Mouse (Mus musculus): ENCODE results near the gene Glg1. TPM values are rescaled to one million over a fixed set of nuclear protein-coding genes. Genes with fewer than 3 reads are reported as not detected.
"Not testable (repeated sequence)": the region's sequence is repeated elsewhere in the genome, so short reads cannot be mapped to it uniquely, and the experiment has no call there.

The Glg1 gene
- 10 to 100 TPM; 31.4 to 34.4 (median 32.8) TPM for total RNA-seq (2022)

- DNase-seq (ENCODE audit: low spot score in 2 of 2) = peak; percentile 89 to 90
These were observed at the start of gene Glg1 for GRCm38 (mm10) chr8:111258631-111259407. Gene Glg1 (minus strand): TSS chr8:111259216.

DNA sequence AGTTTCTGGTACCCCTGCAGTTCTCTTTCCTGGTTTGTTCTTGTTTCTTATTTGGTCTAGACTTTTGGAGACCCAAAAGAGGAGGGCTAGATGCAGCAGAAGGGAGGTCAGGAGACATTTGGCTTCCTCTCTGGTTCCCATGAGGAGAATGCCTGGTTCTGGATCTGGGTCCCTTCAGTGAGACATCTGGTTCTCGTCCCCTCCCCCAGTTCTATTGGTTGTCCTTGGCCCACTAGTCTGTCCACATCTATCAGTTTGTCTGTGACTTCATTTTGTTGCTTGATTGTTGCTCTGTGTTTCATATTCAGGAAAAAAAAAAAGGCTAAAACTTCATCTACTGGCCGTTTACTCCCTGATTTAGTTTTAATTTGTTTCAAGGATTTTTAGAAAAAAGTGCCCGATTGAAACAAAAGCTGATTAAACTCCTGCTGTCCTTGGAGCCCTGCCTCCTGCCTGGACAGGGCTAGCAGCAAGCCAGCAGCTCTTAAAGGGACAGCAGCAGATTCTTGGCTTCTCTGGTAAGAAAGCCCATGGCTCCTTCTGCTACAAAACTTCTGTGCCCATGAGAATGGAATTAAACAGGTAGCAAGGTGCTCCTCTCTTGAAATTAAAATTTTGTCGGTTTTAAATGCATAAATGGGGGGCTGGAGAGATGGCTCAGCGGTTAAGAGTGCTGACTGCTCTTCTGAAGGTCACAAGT, 46.2 kb upstream of the Glg1 start:
- no peak for DNase-seq (ENCODE audit: low spot score in 2 of 2)

DNA sequence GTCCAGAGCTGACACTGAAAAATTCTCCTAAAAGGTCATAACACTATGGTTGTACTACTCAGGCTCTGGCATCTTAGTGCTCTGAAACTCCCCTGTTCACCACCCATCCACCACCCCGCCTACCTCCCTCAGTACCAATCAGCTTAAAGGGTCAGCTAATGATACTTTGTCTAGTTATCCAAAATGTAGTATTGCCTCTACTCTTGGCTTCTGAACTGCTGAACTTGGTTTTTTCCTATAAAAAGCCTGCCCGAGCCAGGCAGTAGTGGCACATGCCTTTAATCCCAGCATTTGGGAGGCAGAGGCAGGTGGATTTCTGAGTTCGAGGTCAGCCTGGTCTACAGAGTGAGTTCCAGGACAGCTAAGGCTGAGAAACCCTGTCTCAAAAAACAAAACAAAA, 45.3 kb upstream of the Glg1 start:
- DNase-seq (ENCODE audit: low spot score in 2 of 2) = no peak

DNA sequence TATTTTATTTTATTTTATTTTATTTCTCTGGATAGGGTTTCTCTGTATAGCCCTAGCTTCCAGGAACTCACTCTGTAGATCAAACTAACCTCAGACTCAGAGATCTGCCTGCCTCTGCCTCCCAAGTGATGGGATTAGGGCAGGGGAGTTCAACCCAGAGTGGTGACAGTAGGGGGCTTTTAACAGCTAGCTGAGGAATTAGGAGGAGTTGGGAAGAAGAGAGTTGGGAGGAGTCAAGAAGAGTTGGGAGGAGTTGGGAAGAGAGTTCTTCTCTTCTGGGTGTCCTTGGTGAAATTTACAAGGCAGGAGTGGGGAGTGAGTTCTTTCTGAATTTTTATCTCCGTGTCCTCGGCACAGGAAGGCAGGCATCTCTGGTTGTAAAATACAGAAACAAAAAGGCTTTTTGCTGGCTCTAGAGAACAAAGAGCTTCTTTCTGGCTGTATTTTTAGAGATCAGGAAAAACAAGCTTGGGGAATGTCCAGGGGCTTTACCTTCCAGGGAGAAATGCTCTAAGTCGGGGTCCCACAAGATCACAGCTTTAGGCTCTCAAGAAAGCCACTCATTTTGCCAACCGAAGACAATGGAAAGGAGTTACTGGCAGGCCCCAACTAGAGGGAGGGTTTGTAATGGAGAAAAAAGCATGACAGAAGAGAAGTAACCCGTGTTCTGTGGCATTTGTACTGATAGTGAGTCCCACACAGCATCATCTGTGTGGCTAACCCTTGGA, 44.2 kb upstream of the Glg1 start:
- not testable (repeated sequence) for DNase-seq (ENCODE audit: low spot score in 2 of 2)

- peak in 1 of 2 experiments; percentile 7 for DNase-seq (ENCODE audit: low spot score in 2 of 2)
These were observed 41.9 kb upstream of the Glg1 start for GRCm38 (mm10) chr8:111300597-111301546.

GRCm38 (mm10) chr8:111299821-111300568, 41.0 kb upstream of the Glg1 start, which contains the start of gene Rfwd3:
Gene Rfwd3 (minus strand): TSS chr8:111300222.
- DNase-seq (ENCODE audit: low spot score in 2 of 2) = peak; percentile 95 to 97

GRCm38 (mm10) chr8:111299363-111299820, 40.4 kb upstream of the Glg1 start:
- peak; percentile 6 to 20 for DNase-seq (ENCODE audit: low spot score in 2 of 2)

DNA sequence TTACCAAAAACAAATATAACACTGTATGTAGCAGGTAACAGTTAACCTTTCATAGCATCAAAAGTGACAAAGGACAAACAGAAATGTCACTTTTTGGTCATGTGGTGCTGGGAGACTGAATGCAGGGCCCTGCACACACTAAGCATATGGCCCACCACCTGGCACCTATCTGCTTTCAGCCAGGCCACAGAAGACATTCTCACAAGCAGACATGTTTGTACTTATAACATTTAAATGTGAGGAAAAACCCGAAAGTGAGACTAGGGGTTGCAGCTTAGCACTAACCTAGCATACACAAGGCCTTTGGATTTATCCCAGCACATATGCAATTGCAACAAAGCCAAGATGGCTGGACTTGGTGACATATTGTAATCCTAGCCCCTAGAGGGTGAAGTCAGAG, 39.0 kb upstream of the Glg1 start:
- no peak for DNase-seq (ENCODE audit: low spot score in 2 of 2)

DNA sequence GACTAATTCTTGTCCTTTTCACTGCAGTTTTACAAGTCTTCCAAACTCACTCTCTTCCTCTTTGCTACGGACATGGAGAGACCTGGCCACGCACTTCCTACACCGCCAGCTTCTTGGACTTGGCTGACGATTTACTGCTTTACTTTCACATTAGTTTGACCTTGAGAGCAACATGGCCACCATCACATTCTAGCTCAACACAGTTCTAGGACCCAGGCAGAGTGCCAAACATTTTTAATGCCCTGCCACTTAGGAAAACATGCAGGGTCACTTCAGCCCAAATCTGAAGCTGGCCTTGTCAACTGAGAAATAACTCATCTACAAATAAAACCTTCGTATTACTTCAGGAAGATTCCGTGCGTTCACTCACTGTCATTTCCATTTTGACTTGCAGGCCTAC, 32.7 kb upstream of the Glg1 start:
- no peak for DNase-seq (ENCODE audit: low spot score in 2 of 2)

GRCm38 (mm10) chr8:111290586-111290985, 31.6 kb upstream of the Glg1 start:
- no peak for DNase-seq (ENCODE audit: low spot score in 2 of 2)

- no peak for DNase-seq (ENCODE audit: low spot score in 2 of 2)
These were observed 26.6 kb upstream of the Glg1 start for GRCm38 (mm10) chr8:111285603-111286002.

- DNase-seq (ENCODE audit: low spot score in 2 of 2) = no peak
These were observed 23.1 kb upstream of the Glg1 start for GRCm38 (mm10) chr8:111282093-111282492.

- no peak for DNase-seq (ENCODE audit: low spot score in 2 of 2)
These were observed 9.3 kb upstream of the Glg1 start for GRCm38 (mm10) chr8:111268277-111268676.

GRCm38 (mm10) chr8:111266161-111266560, 7.1 kb upstream of the Glg1 start:
- not testable (repeated sequence) for DNase-seq (ENCODE audit: low spot score in 2 of 2)

- DNase-seq (ENCODE audit: low spot score in 2 of 2) = no peak
These were observed 5.7 kb upstream of the Glg1 start for GRCm38 (mm10) chr8:111264693-111265220.

DNA sequence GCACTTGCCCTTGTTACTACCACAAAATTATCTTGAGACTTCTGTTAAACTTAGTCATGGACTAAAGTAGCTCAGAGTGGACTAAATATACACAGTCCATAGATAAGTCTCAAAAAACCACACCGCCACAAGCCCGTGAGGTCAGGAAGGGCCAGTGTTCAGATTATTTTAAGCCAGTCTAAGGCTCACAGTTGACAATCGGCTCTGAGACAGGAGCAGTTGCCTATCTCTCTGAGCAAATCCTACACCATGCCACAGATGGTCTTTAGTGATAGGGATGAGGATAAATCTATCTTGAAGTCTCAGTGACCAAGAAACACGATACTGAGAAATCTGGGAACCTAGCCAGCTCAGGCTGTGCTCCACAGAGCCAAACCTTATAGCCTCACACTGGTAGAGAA, 3.0 kb upstream of the Glg1 start:
- no peak for DNase-seq (ENCODE audit: low spot score in 2 of 2)

- DNase-seq (ENCODE audit: low spot score in 2 of 2) = no peak
These were observed 1.2 kb upstream of the Glg1 start for GRCm38 (mm10) chr8:111260251-111260650.

GRCm38 (mm10) chr8:111259408-111259741, 359 bp upstream of the Glg1 start:
- no peak for DNase-seq (ENCODE audit: low spot score in 2 of 2)

DNA sequence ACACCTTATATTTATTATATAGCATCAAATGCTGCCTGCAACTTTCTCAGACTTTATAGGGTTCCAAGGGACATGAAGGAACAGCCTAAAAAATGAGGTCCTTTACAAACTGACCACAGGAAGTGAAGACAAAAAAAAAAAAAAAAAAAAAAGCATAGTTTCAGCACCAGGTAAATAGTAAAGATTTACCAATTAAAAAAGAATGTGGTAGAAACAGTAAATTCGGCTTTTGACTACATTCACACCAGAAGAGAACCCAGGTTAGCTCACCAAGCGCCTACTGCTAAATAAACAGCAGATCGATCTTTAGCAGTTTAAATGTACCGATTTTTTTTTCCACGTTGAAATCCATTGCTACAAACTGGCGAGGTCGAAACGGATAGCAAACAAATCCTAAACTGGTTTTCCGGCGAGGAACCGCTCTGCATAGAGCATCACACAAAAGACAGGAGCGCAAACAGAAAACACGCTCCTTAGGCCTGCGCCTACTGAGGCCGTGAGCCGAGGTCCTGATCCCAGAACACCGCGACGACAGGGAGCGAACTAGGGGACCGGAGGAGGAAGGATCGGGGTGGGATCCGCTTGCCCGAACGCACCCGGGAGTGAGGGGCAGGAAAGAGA, 896 bp downstream of the Glg1 start:
- DNase-seq (ENCODE audit: low spot score in 2 of 2) = no peak

All from gastrocnemius, adult 8-10 months (tissue).